Mouse (Mus musculus) megakaryocyte, embryonic 14.5 days (primary cell): ENCODE measurements at regions not wholly inside any gene's neighbourhood (a gene's known extent, or its start where the extent isn't known, plus 50 kb on each side); places are given as distances from the start of the nearest gene placed in this dataset.

Source experiments
- FLI1 ChIP-seq: IDR thresholded peaks from 2 replicates; pipeline ENCODE4 v1.6.1; 2012; ENCODE audit warnings: low read length, inconsistent platforms, mixed read lengths
- GATA1 ChIP-seq: IDR thresholded peaks from 3 replicates; pipeline ENCODE4 v1.6.1; 2012; ENCODE audit warnings: mixed read lengths, low read length, inconsistent platforms, borderline replicate concordance

GRCm38 (mm10) chr12:15585845-15586244, 230.9 kb downstream of the Trib2 start:
- no peak for TF ChIP-seq GATA1
- TF ChIP-seq FLI1, result no peak
